Mouse (Mus musculus) neural tube, postnatal 0 days (tissue): Measurements from ENCODE around the gene Olfr109. TPM values are rescaled to one million over a fixed set of nuclear protein-coding genes. Genes with fewer than 3 reads are reported as not detected.

Experiments used
- polyA plus RNA-seq: library from polyadenylated mRNA; unstranded; fragments of >200 nt; fragmentation: Nextera tagmentation; extraction: Ambion mirVana; gene quantifications from 2 replicates; pipeline ENCODE4 v1.2.1, GENCODE M21; 2015

The Olfr109 gene
- polyA plus RNA-seq, result not detected in 2 replicates

DNA sequence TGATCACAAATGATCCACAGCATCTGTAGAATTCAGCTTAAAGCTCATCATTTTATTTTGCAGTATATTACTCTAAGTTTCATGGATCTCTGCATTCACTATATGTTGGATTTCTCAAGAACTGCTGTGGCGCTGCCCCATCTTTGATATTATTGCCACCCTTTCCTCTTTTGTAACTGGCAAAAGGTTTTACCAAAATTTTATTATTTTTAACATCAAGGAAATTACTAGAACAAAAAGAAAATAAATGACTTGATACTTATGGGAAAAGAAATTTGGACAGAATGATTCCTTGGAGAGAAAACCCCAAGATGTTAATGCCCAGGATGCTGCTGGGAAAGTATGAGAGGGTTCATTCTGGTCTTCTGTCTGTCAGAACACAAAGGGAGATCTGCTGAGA is at the start of gene Olfr109:
Gene Olfr109, plus strand, starts transcription at position 301 of the 400 bp plus-strand sequence.

DNA sequence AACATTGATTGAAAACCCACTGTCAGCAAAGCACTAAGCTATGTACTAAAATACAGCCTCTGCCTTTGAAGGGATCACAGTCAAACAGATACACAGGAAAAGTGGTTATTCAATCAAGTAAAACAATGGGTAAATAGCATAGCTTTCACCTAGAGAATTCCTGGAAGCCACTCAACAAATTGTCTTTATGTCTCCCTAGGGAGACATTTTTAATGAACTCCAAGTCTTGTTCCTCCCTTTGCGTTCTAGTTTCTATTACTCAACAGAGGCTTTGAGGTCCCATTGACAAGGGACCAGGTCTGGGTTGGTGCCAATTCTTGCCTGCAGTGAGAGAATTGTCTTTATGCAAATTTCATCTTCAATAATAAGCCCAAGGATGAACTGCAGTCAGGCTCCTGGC is 13.5 kb upstream of the Olfr109 start, which contains the start of gene Olfr108:
Gene Olfr108, plus strand, starts transcription at position 301 of the 400 bp plus-strand sequence.

GRCm38 (mm10) chr17:37483452-37483851 is 24.7 kb downstream of the Olfr109 start, which contains the start of gene H2-M2:
H2-M2 (minus strand) TSS chr17:37483552.

DNA sequence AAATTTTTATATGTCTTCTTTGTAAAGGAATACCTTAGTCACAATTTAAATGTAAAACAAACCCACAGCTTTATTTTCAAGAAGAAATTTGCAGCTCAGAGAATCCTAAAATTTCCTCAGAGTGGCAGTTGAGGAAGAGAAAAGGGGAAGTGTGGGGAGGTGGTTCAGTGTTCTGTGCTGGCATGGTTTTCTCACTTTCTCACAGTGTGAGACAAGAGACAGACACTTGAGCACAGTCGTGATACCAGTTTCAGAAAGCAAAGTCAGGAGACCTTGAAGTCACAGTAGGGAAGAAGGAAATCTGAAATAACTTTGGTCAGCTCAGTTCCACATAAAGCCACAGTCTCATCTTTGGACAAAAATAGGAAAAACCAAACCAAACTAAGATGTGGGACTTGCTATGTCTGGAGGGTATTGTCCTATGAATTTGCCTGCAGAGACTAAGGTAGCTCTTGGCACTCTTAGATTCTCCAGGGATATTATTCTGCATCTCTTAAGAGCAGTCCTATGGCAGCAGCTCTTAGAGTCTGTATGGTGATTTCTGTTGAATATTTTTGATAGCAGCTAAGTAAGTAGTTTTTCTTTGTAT is 33.3 kb downstream of the Olfr109 start, which contains the start of gene Olfr110:
Gene Olfr110, plus strand, starts transcription at position 539 of the 589 bp plus-strand sequence.

DNA sequence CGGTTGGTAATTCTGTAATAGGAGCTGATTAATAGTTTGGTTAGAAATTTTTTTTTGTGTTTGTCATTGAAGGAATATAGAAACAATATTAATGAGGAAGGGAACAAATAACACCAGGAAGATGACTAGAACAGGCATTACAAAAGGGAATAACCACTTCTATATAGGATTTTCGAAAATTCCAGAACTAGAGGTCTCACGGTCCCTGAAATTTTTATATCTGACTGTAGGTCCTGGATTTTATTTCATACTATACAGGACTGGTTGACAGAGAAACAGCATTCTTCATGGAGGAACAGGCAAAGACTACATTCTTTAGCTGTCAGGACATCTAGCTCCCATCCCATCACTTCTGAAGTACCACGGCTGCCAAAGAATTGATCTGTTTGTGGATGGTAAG is 49.0 kb downstream of the Olfr109 start, which contains the start of gene Olfr111:
Gene Olfr111, plus strand, starts transcription at position 301 of the 400 bp plus-strand sequence.

Other genes with a start within 250 kb of the Olfr109 start
- 0.03 and 0.04 TPM in 2 replicates for gene Olfr95, start 245.8 kb upstream of the Olfr109 start, polyA plus RNA-seq
- not detected in 2 replicates for gene Olfr96, start 238.8 kb upstream of the Olfr109 start, polyA plus RNA-seq
- gene Olfr97, start 221.6 kb upstream of the Olfr109 start, polyA plus RNA-seq, result not detected in 2 replicates
- not detected in 2 replicates for gene Olfr98, start 195.2 kb upstream of the Olfr109 start, polyA plus RNA-seq
- 2.6 and 2.8 TPM in 2 replicates for gene H2-M3, start 188.7 kb upstream of the Olfr109 start, polyA plus RNA-seq
- gene Olfr99, start 175.5 kb upstream of the Olfr109 start, polyA plus RNA-seq, result not detected in 2 replicates
- gene Olfr101, start 154.6 kb upstream of the Olfr109 start, polyA plus RNA-seq, result not detected in 2 replicates
- not detected in 2 replicates for gene Olfr102, start 141.9 kb upstream of the Olfr109 start, polyA plus RNA-seq
- not detected in 2 replicates for gene Olfr103, start 119.2 kb upstream of the Olfr109 start, polyA plus RNA-seq
- gene Olfr104-ps, start 99.3 kb upstream of the Olfr109 start, polyA plus RNA-seq, result not detected in 2 replicates
- gene Olfr105-ps, start 79.9 kb upstream of the Olfr109 start, polyA plus RNA-seq, result not detected in 2 replicates
- gene Olfr106-ps, start 68.5 kb upstream of the Olfr109 start, polyA plus RNA-seq, result not detected in 2 replicates
- gene Olfr107, start 59.7 kb upstream of the Olfr109 start, polyA plus RNA-seq, result not detected in 2 replicates
- not detected in 2 replicates for gene Olfr108, start 13.4 kb upstream of the Olfr109 start, polyA plus RNA-seq
- not detected in 2 replicates for gene H2-M2, start 24.6 kb downstream of the Olfr109 start, polyA plus RNA-seq
- gene Olfr110, start 33.6 kb downstream of the Olfr109 start, polyA plus RNA-seq, result not detected in 2 replicates
- gene Olfr111, start 49.1 kb downstream of the Olfr109 start, polyA plus RNA-seq, result 0.44 TPM in 1 of 2 replicates, not detected in the other
- gene Olfr112, start 110.5 kb downstream of the Olfr109 start, polyA plus RNA-seq, result not detected in 2 replicates
- not detected in 2 replicates for gene Olfr113, start 118.7 kb downstream of the Olfr109 start, polyA plus RNA-seq
- gene Olfr114, start 133.8 kb downstream of the Olfr109 start, polyA plus RNA-seq, result not detected in 2 replicates
- not detected in 2 replicates for gene Olfr115, start 168.2 kb downstream of the Olfr109 start, polyA plus RNA-seq
- not detected in 2 replicates for gene Olfr116, start 168.3 kb downstream of the Olfr109 start, polyA plus RNA-seq
- not detected in 2 replicates for gene Olfr117, start 204.9 kb downstream of the Olfr109 start, polyA plus RNA-seq
- not detected in 2 replicates for gene Olfr118, start 208.1 kb downstream of the Olfr109 start, polyA plus RNA-seq
- not detected in 2 replicates for gene Olfr119, start 237.6 kb downstream of the Olfr109 start, polyA plus RNA-seq